Mouse (Mus musculus): ENCODE measurements around the gene Adprh. TPM values are rescaled to one million over a fixed set of nuclear protein-coding genes. Genes with fewer than 3 reads are reported as not detected.

Gene Adprh
- total RNA-seq, 1 experiment: 70.2 TPM

DNA sequence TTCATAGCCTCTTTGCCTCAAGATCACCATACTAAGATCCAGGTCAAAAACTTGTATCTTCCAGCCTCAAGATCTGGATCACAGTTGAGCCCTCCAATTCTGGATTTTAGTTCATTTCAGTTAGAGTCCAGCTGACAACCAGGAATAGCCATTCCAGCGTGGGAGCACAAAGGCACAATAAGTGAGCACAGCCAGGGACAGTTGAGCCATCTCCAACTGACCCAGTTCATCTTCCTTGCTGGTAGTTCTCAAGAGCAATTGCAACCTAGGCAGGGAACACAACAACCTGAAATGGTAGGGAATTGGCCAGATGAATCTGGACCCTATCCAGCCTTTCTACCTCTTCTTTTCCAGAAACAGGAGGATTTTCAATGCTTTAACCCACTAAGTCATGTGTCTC, 13.3 kb downstream of the Adprh start:
- peaks cover 5% of the 10 kb centered on the region; the same call in 1 of the 2 replicates for H3K36me3 ChIP-seq (ENCODE audit: control insufficient read depth, insufficient read depth, low read length, poor library complexity, severe bottlenecking)
- TF ChIP-seq CHD2 (IDR thresholded peaks at IDR 0.05; ENCODE audit: low read depth, low read length) (no peak), ZC3H11A (IDR thresholded peaks at IDR 0.05; ENCODE audit: borderline replicate concordance, low read depth, low read length) (no peak), MAFK (IDR thresholded peaks at IDR 0.05; ENCODE audit: insufficient read depth, low read depth, low read length) (no peak), HCFC1 (IDR thresholded peaks at IDR 0.05; ENCODE audit: borderline replicate concordance, insufficient read depth, low read length) (no peak), ZNF384 (IDR thresholded peaks at IDR 0.05; ENCODE audit: low read depth, low read length) (no peak)
- no peak for DNase-seq (ENCODE audit: low read depth, low spot score)

GRCm38 (mm10) chr16:38434295-38434795, 18.2 kb downstream of the Adprh start:
- no peaks in the 10 kb centered on the region for H3K36me3 ChIP-seq (ENCODE audit: control insufficient read depth, insufficient read depth, low read length, poor library complexity, severe bottlenecking)
- H3K9me3 ChIP-seq (ENCODE audit: control insufficient read depth, insufficient read depth, low read depth, low read length): no peaks in the 10 kb centered on the region
- no peak overlapping the region for H3K9ac ChIP-seq (ENCODE audit: insufficient read depth, low read depth, low read length, poor library complexity, severe bottlenecking)
- TF ChIP-seq HCFC1 (IDR thresholded peaks at IDR 0.05; ENCODE audit: borderline replicate concordance, insufficient read depth, low read length): no peak
- TF ChIP-seq CHD2 (IDR thresholded peaks at IDR 0.05; ENCODE audit: low read depth, low read length): no peak
- TF ChIP-seq ZC3H11A (IDR thresholded peaks at IDR 0.05; ENCODE audit: borderline replicate concordance, low read depth, low read length): no peak
- no peak for TF ChIP-seq ZNF384 (IDR thresholded peaks at IDR 0.05; ENCODE audit: low read depth, low read length)
- TF ChIP-seq MAFK (IDR thresholded peaks at IDR 0.05; ENCODE audit: insufficient read depth, low read depth, low read length): no peak
- peaks cover 10 to 33% of the 10 kb centered on the region in 2 experiments; a peak in 3 of 4 replicates for H3K4me1 ChIP-seq (ENCODE audit: control insufficient read depth in 2 of 2, insufficient read depth in 2 of 2, low read length in 2 of 2, poor library complexity in 1 of 2)
- in situ Hi-C loops (cut with MboI; ENCODE audit: low sequenced_read_pairs in 2 of 2, unreplicated experiment in 2 of 2): no loop called here
- no peak overlapping the region for H3K27ac ChIP-seq (ENCODE audit: insufficient read depth, low read depth, low read length, poor library complexity, severe bottlenecking)
- no peak overlapping the region for H3K4me3 ChIP-seq (ENCODE audit: insufficient read depth in 1 of 2, low read depth in 1 of 2, low read length in 2 of 2, poor library complexity in 1 of 2, severe bottlenecking in 1 of 2)
- no peak for DNase-seq (ENCODE audit: low read depth, low spot score)

More for the DNA sequence above, 13.3 kb downstream of the Adprh start:
- peaks cover 8 to 9% of the 10 kb centered on the region in 2 experiments for H3K4me1 ChIP-seq (ENCODE audit: control insufficient read depth in 2 of 2, insufficient read depth in 2 of 2, low read length in 2 of 2, poor library complexity in 1 of 2)
- no peaks in the 10 kb centered on the region for H3K9me3 ChIP-seq (ENCODE audit: control insufficient read depth, insufficient read depth, low read depth, low read length)
- H3K4me3 ChIP-seq (ENCODE audit: insufficient read depth in 1 of 2, low read depth in 1 of 2, low read length in 2 of 2, poor library complexity in 1 of 2, severe bottlenecking in 1 of 2): no peak overlapping the region
- in situ Hi-C loops (cut with MboI; ENCODE audit: low sequenced_read_pairs in 2 of 2, unreplicated experiment in 2 of 2): no loop called here
- H3K9ac ChIP-seq (ENCODE audit: insufficient read depth, low read depth, low read length, poor library complexity, severe bottlenecking): no peak overlapping the region
- H3K27ac ChIP-seq (ENCODE audit: insufficient read depth, low read depth, low read length, poor library complexity, severe bottlenecking): no peak overlapping the region

- Histone ChIP-seq H3K36me3 (ENCODE audit: control insufficient read depth, insufficient read depth, low read length, poor library complexity, severe bottlenecking) (no peaks in the 10 kb centered on the region), H3K27ac (ENCODE audit: insufficient read depth, low read depth, low read length, poor library complexity, severe bottlenecking) (no peak overlapping the region), H3K9ac (ENCODE audit: insufficient read depth, low read depth, low read length, poor library complexity, severe bottlenecking) (no peak overlapping the region), H3K4me1 (ENCODE audit: control insufficient read depth in 2 of 2, insufficient read depth in 2 of 2, low read length in 2 of 2, poor library complexity in 1 of 2) (peaks cover 10 to 33% of the 10 kb centered on the region in 2 experiments; a peak in 3 of 4 replicates), H3K4me3 (ENCODE audit: insufficient read depth in 1 of 2, low read depth in 1 of 2, low read length in 2 of 2, poor library complexity in 1 of 2, severe bottlenecking in 1 of 2) (no peak overlapping the region), H3K9me3 (ENCODE audit: control insufficient read depth, insufficient read depth, low read depth, low read length) (no peaks in the 10 kb centered on the region)
- DNase-seq (ENCODE audit: low read depth, low spot score): no peak
- TF ChIP-seq ZC3H11A (IDR thresholded peaks at IDR 0.05; ENCODE audit: borderline replicate concordance, low read depth, low read length) (no peak), MAFK (IDR thresholded peaks at IDR 0.05; ENCODE audit: insufficient read depth, low read depth, low read length) (no peak), ZNF384 (IDR thresholded peaks at IDR 0.05; ENCODE audit: low read depth, low read length) (no peak), CHD2 (IDR thresholded peaks at IDR 0.05; ENCODE audit: low read depth, low read length) (no peak), HCFC1 (IDR thresholded peaks at IDR 0.05; ENCODE audit: borderline replicate concordance, insufficient read depth, low read length) (no peak)
- in situ Hi-C loops (cut with MboI; ENCODE audit: low sequenced_read_pairs in 2 of 2, unreplicated experiment in 2 of 2): no loop called here
Observed at GRCm38 (mm10) chr16:38433514-38433913, 19.0 kb downstream of the Adprh start.

DNA sequence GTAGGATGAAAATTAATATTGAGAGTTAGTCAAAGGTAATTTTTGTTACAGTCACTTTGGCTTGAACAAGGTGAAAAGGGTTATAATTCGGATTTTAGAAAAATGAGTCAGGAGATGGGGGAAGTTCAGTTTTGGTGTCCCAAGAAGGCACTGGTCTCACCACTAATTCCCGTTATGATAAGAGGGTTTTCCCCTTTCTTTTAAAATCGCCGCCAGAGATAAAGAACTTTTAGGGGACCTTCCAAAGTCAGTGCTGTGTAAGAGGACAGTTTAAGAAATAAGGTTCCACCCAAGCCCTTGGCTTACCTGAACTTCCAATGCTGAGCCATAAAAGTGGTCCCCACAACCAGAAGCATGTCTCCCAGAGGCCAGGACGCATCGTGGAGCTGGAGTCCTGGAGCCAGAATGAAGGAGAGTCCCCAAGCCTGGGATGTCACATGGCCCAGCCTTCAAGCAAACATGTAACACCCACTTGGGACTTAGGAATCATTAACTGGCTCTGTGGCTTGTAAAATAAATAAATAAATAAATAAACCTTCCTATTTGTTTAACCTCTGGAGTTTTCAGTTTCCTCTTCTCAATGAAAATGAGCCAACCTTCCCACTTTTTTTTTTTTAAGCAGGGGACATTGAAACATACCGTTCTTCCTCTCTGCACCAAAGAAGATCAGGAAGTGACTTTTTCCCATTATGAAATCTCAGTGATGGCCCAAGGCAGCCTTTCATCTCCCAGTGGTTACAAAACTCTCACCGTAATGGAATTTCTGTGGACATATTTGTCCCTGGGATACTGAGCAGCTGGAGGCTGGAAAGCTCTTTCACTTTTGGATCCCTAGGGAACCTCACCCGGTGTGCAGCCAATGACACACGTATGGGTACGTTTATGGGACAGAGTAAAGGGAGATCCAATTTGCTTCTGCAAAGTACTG, 19.7 kb downstream of the Adprh start, which contains the start of gene Pla1a:
Gene Pla1a, minus strand, starts transcription at position 648 of the 928 bp plus-strand sequence.
- no peaks in the 10 kb centered on the region for H3K9me3 ChIP-seq (ENCODE audit: control insufficient read depth, insufficient read depth, low read depth, low read length)
- H3K9ac ChIP-seq (ENCODE audit: insufficient read depth, low read depth, low read length, poor library complexity, severe bottlenecking): no peak within 1 kb of the TSS; the same call in 1 of the 2 replicates
- DNase-seq (ENCODE audit: low read depth, low spot score): no peak
- H3K36me3 ChIP-seq (ENCODE audit: control insufficient read depth, insufficient read depth, low read length, poor library complexity, severe bottlenecking): no peaks in the 10 kb centered on the region
- peak within 1 kb of the TSS; percentile 42; the same call in 1 of the 2 replicates for H3K27ac ChIP-seq (ENCODE audit: insufficient read depth, low read depth, low read length, poor library complexity, severe bottlenecking)
- in situ Hi-C loops (cut with MboI; ENCODE audit: low sequenced_read_pairs in 2 of 2, unreplicated experiment in 2 of 2): no loop called here
- TF ChIP-seq ZC3H11A (IDR thresholded peaks at IDR 0.05; ENCODE audit: borderline replicate concordance, low read depth, low read length): no peak
- TF ChIP-seq CHD2 (IDR thresholded peaks at IDR 0.05; ENCODE audit: low read depth, low read length): no peak
- no peak for TF ChIP-seq MAFK (IDR thresholded peaks at IDR 0.05; ENCODE audit: insufficient read depth, low read depth, low read length)
- no peak for TF ChIP-seq ZNF384 (IDR thresholded peaks at IDR 0.05; ENCODE audit: low read depth, low read length)
- H3K4me3 ChIP-seq (ENCODE audit: insufficient read depth in 1 of 2, low read depth in 1 of 2, low read length in 2 of 2, poor library complexity in 1 of 2, severe bottlenecking in 1 of 2): no peak within 1 kb of the TSS
- peaks cover 10 to 33% of the 10 kb centered on the region in 2 experiments; a peak in 3 of 4 replicates for H3K4me1 ChIP-seq (ENCODE audit: control insufficient read depth in 2 of 2, insufficient read depth in 2 of 2, low read length in 2 of 2, poor library complexity in 1 of 2)

Measured in ES-E14 (cell line).